ENCODE assay signal across 8 mouse cellular contexts in genomic region chr4:106908426-106908809, GRCm38 (mm10). TPM values are rescaled to one million over a fixed set of nuclear protein-coding genes. Genes with fewer than 3 reads are reported as not detected.
DNase-seq lines count a peak whose midpoint lies in the region; ATAC-seq and TF ChIP-seq lines count a peak whose summit lies in the region.

No protein-coding gene starts in this region.

- peaks cover 2% of the 10 kb centered on the region for H3K4me1 ChIP-seq in ES-Bruce4 (ENCODE audit: control insufficient read depth, insufficient read depth, low read length)
- peaks cover 15% of the 10 kb centered on the region for H3K4me1 ChIP-seq in kidney, adult 2 months (ENCODE audit: control insufficient read depth, insufficient read depth, low read length)
- peaks cover 45% of the 10 kb centered on the region for H3K4me1 ChIP-seq in lung, embryonic 16.5 days (replicated peaks; ENCODE audit: control insufficient read depth, insufficient read depth, low read length)
- H3K4me1 ChIP-seq in spleen, adult 2 months (ENCODE audit: control insufficient read depth, insufficient read depth, insufficient read length), result peaks cover 28% of the 10 kb centered on the region

- ATAC-seq in lung, embryonic 16.5 days (ENCODE audit: low read depth), result 0 out of 2 replicates have a peak, but pooled peaks have one; percentile 2
- no peak for ATAC-seq in activated CD4-positive, CD25-positive, alpha-beta regulatory T cell, adult 4 months

- H3K4me3 ChIP-seq in ES-Bruce4 (ENCODE audit: low read depth, low read length), result no peak overlapping the region
- no peak overlapping the region for H3K4me3 ChIP-seq in kidney, adult 2 months (ENCODE audit: insufficient read depth, low read depth, low read length)
- H3K4me3 ChIP-seq in lung, embryonic 16.5 days (ENCODE audit: low read length), result no peak overlapping the region
- no peak overlapping the region for H3K4me3 ChIP-seq in spleen, adult 2 months (ENCODE audit: extremely low read depth, insufficient read depth, insufficient read length)

- H3K4me2 ChIP-seq in lung, embryonic 16.5 days (ENCODE audit: low read depth, low read length), result peak overlapping the region; percentile 77

- 39% methylated on average over 3 of the region's 3 CpGs for WGBS in kidney, adult 2 months
- WGBS in lung, embryonic 16.5 days, result 8% methylated on average over 3 of the region's 3 CpGs
- 15% methylated on average over 3 of the region's 3 CpGs for WGBS in spleen, adult 2 months

- no peak for TF ChIP-seq CTCF in ES-Bruce4 (IDR thresholded peaks at IDR 0.05; ENCODE audit: low read depth, low read length)
- TF ChIP-seq CTCF in kidney, adult 2 months (conservative IDR thresholded peaks at IDR 0.05; ENCODE audit: insufficient read depth, insufficient read length, low read depth, low read length), result no peak
- TF ChIP-seq CTCF in spleen, adult 2 months (IDR thresholded peaks at IDR 0.05; ENCODE audit: extremely low read depth, insufficient read depth, insufficient read length, insufficient replicate concordance), result no peak

- H3K27me3 ChIP-seq in ES-Bruce4 (ENCODE audit: control insufficient read depth, insufficient read depth, low read length, poor library complexity, severe bottlenecking), result no peaks in the 10 kb centered on the region
- no peaks in the 10 kb centered on the region for H3K27me3 ChIP-seq in kidney, adult 2 months (replicated peaks; ENCODE audit: control insufficient read depth, insufficient read depth, low read length)
- no peaks in the 10 kb centered on the region for H3K27me3 ChIP-seq in lung, embryonic 16.5 days (ENCODE audit: control insufficient read depth, insufficient read depth, low read depth, low read length)
- peaks cover 4% of the 10 kb centered on the region for H3K27me3 ChIP-seq in spleen, adult 2 months (ENCODE audit: control insufficient read depth, insufficient read depth, low read length)

- peak overlapping the region; percentile 81 for H3K27ac ChIP-seq in ES-Bruce4 (ENCODE audit: insufficient read depth, low read length)
- peak overlapping the region; percentile 94 for H3K27ac ChIP-seq in kidney, adult 2 months (ENCODE audit: insufficient read depth, low read depth, low read length)
- H3K27ac ChIP-seq in lung, embryonic 16.5 days (ENCODE audit: low read length), result peak overlapping the region; percentile 93
- H3K27ac ChIP-seq in spleen, adult 2 months (ENCODE audit: insufficient read depth, low read length), result peak overlapping the region; percentile 68; the same call in 1 of the 2 replicates

- no peak for TF ChIP-seq EP300 in ES-Bruce4 (IDR thresholded peaks at IDR 0.05; ENCODE audit: insufficient read depth, low read depth, low read length)

- H3K36me3 ChIP-seq in ES-Bruce4 (ENCODE audit: control insufficient read depth, insufficient read depth, low read length, poor library complexity, severe bottlenecking), result no peaks in the 10 kb centered on the region
- no peaks in the 10 kb centered on the region for H3K36me3 ChIP-seq in kidney, adult 2 months (ENCODE audit: control insufficient read depth, insufficient read depth, low read length)
- no peaks in the 10 kb centered on the region for H3K36me3 ChIP-seq in lung, embryonic 16.5 days (ENCODE audit: control insufficient read depth, insufficient read depth, low read length)
- H3K36me3 ChIP-seq in spleen, adult 2 months (ENCODE audit: control insufficient read depth, insufficient read depth, low read length), result no peaks in the 10 kb centered on the region

- no peak for TF ChIP-seq POLR2A in ES-Bruce4 (IDR thresholded peaks at IDR 0.05; ENCODE audit: insufficient read depth, low read length)
- no peak for TF ChIP-seq POLR2A in kidney, adult 2 months (IDR thresholded peaks at IDR 0.05; ENCODE audit: low read depth, low read length)
- no peak for TF ChIP-seq POLR2A in spleen, adult 2 months (IDR thresholded peaks at IDR 0.05; ENCODE audit: low read depth, low read length)

- H3K9me3 ChIP-seq in ES-Bruce4 (replicated peaks; ENCODE audit: control insufficient read depth, insufficient read depth, low read length, poor library complexity, severe bottlenecking), result no peaks in the 10 kb centered on the region
- no peaks in the 10 kb centered on the region for H3K9me3 ChIP-seq in lung, embryonic 16.5 days (ENCODE audit: control insufficient read depth, low read length)

- DNase-seq in c-Kit-negative CD71-positive TER-119-positive erythroid progenitor cells, embryonic 14.5 days (ENCODE audit: low read depth, low spot score), result peak; percentile 79
- peak; percentile 73 to 76 for DNase-seq in heart, adult 18-20 months
- peak; percentile 75 for DNase-seq in kidney, adult 2 months
- peak in 1 of 2 experiments; percentile 60 for DNase-seq in spleen, adult 2 months (ENCODE audit: low read depth in 1 of 2, low spot score in 2 of 2)
- no peak for DNase-seq in layer of hippocampus, adult 11-12 months (ENCODE audit: low spot score)

- H3K9ac ChIP-seq in ES-Bruce4 (ENCODE audit: low read depth, poor library complexity, severe bottlenecking), result no peak overlapping the region
- peak overlapping the region; percentile 41 for H3K9ac ChIP-seq in lung, embryonic 16.5 days (ENCODE audit: low read length)

RNA-seq across cellular contexts. Expression of gene Ssbp3, which starts 2.1 kb away (rescaled TPM):
- 245 and 248 TPM in 2 replicates for polyA plus RNA-seq in ES-Bruce4 (2011; ENCODE audit: insufficient read depth, insufficient read length, low read depth, missing spikeins)
- total RNA-seq in heart, adult 18-20 months (2021), result 10 to 100 TPM; 27.5 to 37.9 TPM
- 44.6 and 48.6 TPM in 2 replicates for polyA plus RNA-seq in kidney, adult 2 months (2012; rRNA removed)
- polyA plus RNA-seq in lung, embryonic 16.5 days (2015; fragmentation: Nextera tagmentation; extraction: Ambion mirVana), result 49.5 and 61.7 TPM in 2 replicates
- polyA plus RNA-seq in spleen, adult 2 months (2012; rRNA removed), result 27.8 and 33.8 TPM in 2 replicates
- 10 to 100 TPM; 42.9 to 48.0 TPM for polyA plus RNA-seq in activated CD4-positive, CD25-positive, alpha-beta regulatory T cell, adult 4 months (2017; shearing (Covaris generic))
